Mouse (Mus musculus) testis, adult 2 months (tissue): Measurements from ENCODE around the gene Exosc10.

Experiments
- CTCF ChIP-seq: fragments of 200-500 bp; IDR thresholded peaks from 2 replicates; pipeline ENCODE4 v1.5.1; 2012; ENCODE audit warnings: low read depth, mild to moderate bottlenecking, inconsistent platforms, low read length, moderate library complexity; ENCODE audit not compliant: control insufficient read depth, insufficient read depth, insufficient replicate concordance
- POLR2A ChIP-seq: fragments of 200-500 bp; IDR thresholded peaks from 2 replicates; pipeline ENCODE4 v1.6.1; 2012; ENCODE audit warnings: low read depth, mild to moderate bottlenecking, inconsistent platforms, low read length, moderate library complexity; ENCODE audit not compliant: control insufficient read depth

DNA sequence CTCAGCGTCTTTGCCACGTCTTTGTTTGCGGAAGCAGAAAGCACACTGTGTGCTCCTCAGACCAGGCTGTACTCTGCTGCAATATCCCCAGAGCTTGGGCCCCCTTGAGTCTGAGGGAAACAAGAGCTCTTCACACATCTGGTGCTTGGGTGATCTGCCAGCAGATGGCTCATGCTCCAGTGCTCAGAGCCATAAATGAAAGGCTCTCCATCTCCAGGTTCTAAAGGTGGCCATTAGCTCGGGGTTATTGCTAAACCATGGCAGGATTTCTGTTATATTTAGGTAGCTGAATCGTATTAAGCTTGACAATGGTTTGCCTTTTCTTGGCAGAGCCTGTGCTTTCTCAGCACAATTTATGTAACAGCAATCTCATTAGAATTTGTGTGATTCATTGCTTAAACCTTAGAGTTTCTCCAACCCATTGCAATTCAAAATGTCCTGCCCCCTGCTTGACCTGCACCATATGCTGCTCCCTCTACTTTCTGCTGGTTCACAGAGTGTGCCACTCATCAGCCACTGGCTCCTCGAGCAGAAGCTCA lies 45.1 kb upstream of the Exosc10 start:
- no peak for TF ChIP-seq CTCF
- TF ChIP-seq POLR2A: no peak
